Mouse (Mus musculus) C2C12 (cell line): ENCODE measurements around the gene Mdh1. TPM values are rescaled to one million over a fixed set of nuclear protein-coding genes. Genes with fewer than 3 reads are reported as not detected.

Experiments
- H3K27me3 ChIP-seq: one replicate; pipeline ENCODE4 v1.6.1; 2011; ENCODE audit not compliant: control insufficient read depth, insufficient read depth, insufficient read length
- H3K36me3 ChIP-seq: one replicate; pipeline ENCODE4 v1.6.1; 2011; ENCODE audit not compliant: control insufficient read depth, insufficient read depth
- H3K4me3 ChIP-seq: one replicate; pipeline ENCODE4 v1.5.1; 2011; ENCODE audit warnings: mild to moderate bottlenecking, control low read depth; ENCODE audit not compliant: poor library complexity, insufficient read depth, severe bottlenecking
- H3K79me2 ChIP-seq: one replicate; pipeline ENCODE4 v1.6.1; 2011; ENCODE audit not compliant: control insufficient read depth, insufficient read depth
- H3K79me3 ChIP-seq: one replicate; pipeline ENCODE4 v1.6.1; 2011; ENCODE audit warnings: low read depth, control low read depth
- H3ac ChIP-seq: one replicate; pipeline ENCODE3; 2011; ENCODE audit warnings: low read depth; ENCODE audit not compliant: control insufficient read depth, insufficient read length
- CEBPB ChIP-seq: IDR thresholded peaks from one replicate; pipeline ENCODE4 v1.6.1; 2011; ENCODE audit warnings: low read depth, mild to moderate bottlenecking, control low read depth, moderate library complexity
- CTCF ChIP-seq: IDR thresholded peaks from one replicate; pipeline ENCODE4 v1.5.1; 2011; ENCODE audit not compliant: control insufficient read depth, insufficient read depth, insufficient read length
- FOSL1 ChIP-seq: IDR thresholded peaks from one replicate; pipeline ENCODE4 v1.8.0; 2011; ENCODE audit warnings: mild to moderate bottlenecking, low read length; ENCODE audit not compliant: poor library complexity, insufficient read depth, severe bottlenecking
- MAX ChIP-seq: IDR thresholded peaks from one replicate; pipeline ENCODE4 v1.6.1; 2011; ENCODE audit warnings: mild to moderate bottlenecking, control low read depth
- MYOD1 ChIP-seq: IDR thresholded peaks from one replicate; pipeline ENCODE4 v1.6.1; 2011; ENCODE audit warnings: low read depth; ENCODE audit not compliant: control insufficient read depth, insufficient read length
- MYOG ChIP-seq: IDR thresholded peaks from one replicate; pipeline ENCODE4 v1.6.1; 2011; ENCODE audit not compliant: control insufficient read depth, insufficient read length; ENCODE audit errors: extremely low read depth
- USF1 ChIP-seq: IDR thresholded peaks from one replicate; pipeline ENCODE4 v1.6.1; 2011; ENCODE audit warnings: low read depth, mild to moderate bottlenecking, control low read depth, moderate library complexity
- long read RNA-seq, 2 experiments: library from polyadenylated mRNA; unstranded; transcript quantifications; one replicate each; pipeline ENCODE4 v2.0.0; 2019 to 2020
- polyA plus RNA-seq: library from polyadenylated mRNA; unstranded; fragments of >200 nt; fragmentation: generic; extraction: Trizol; gene quantifications from one replicate; pipeline ENCODE4 v1.2.1, GENCODE M21; 2012; ENCODE audit warnings: missing spikeins

Mdh1 gene
- 127 TPM for polyA plus RNA-seq
- long read RNA-seq, experiment 1, transcript Mdh1-201 (9 exons, 2,122 nt), result major isoform, 191 of 216 reads
- long read RNA-seq, experiment 1, partial matches to known transcripts, result 23 of 216 reads
- long read RNA-seq, experiment 1, other reads (novel, unspliced or antisense), result 2 of 216 reads
- long read RNA-seq, experiment 2, transcript Mdh1-201 (9 exons, 2,122 nt), result major isoform, 185 of 188 reads
- long read RNA-seq, experiment 2, partial matches to known transcripts, result 2 of 188 reads
- long read RNA-seq, experiment 2, other reads (novel, unspliced or antisense), result 1 of 188 reads

- no peak for TF ChIP-seq MAX
- TF ChIP-seq CTCF, result no peak
- no peak for TF ChIP-seq MYOG
- TF ChIP-seq FOSL1, result no peak
- TF ChIP-seq CEBPB, result no peak
- no peak for TF ChIP-seq MYOD1
- Histone ChIP-seq H3K4me3 (peak within 1 kb of the TSS; percentile 78), H3K79me3 (peaks cover 21% of the 10 kb centered on the region), H3K36me3 (peaks cover 9% of the 10 kb centered on the region), H3K27me3 (no peaks in the 10 kb centered on the region), H3ac (peak within 1 kb of the TSS; percentile 70), H3K79me2 (peaks cover 48% of the 10 kb centered on the region)
These were observed at the start of gene Mdh1, which contains the start of gene Wdpcp for GRCm38 (mm10) chr11:21571700-21572381. Gene Mdh1, minus strand, starts transcription at chr11:21572367. Gene Wdpcp, plus strand, starts transcription at chr11:21572235.

- Histone ChIP-seq H3K79me2 (no peaks in the 10 kb centered on the region), H3K27me3 (no peaks in the 10 kb centered on the region), H3ac (no peak overlapping the region), H3K36me3 (no peaks in the 10 kb centered on the region), H3K4me3 (no peak overlapping the region), H3K79me3 (no peaks in the 10 kb centered on the region)
- TF ChIP-seq MYOD1, result no peak
- no peak for TF ChIP-seq USF1
- no peak for TF ChIP-seq CEBPB
- no peak for TF ChIP-seq CTCF
- TF ChIP-seq MYOG, result no peak
- no peak for TF ChIP-seq MAX
- TF ChIP-seq FOSL1, result no peak
These were observed 43.7 kb upstream of the Mdh1 start for GRCm38 (mm10) chr11:21615915-21616314.

- Histone ChIP-seq H3ac (no peak overlapping the region), H3K36me3 (no peaks in the 10 kb centered on the region), H3K79me2 (no peaks in the 10 kb centered on the region), H3K27me3 (no peaks in the 10 kb centered on the region), H3K79me3 (no peaks in the 10 kb centered on the region), H3K4me3 (no peak overlapping the region)
- no peak for TF ChIP-seq FOSL1
- no peak for TF ChIP-seq MYOD1
- TF ChIP-seq CEBPB, result no peak
- TF ChIP-seq MAX, result no peak
- no peak for TF ChIP-seq USF1
These were observed 30.3 kb upstream of the Mdh1 start for GRCm38 (mm10) chr11:21602497-21602896.

GRCm38 (mm10) chr11:21583286-21583685 lies 11.1 kb upstream of the Mdh1 start:
- H3K79me3 ChIP-seq, result no peaks in the 10 kb centered on the region
- no peak overlapping the region for H3ac ChIP-seq
- TF ChIP-seq FOSL1 (no peak), USF1 (no peak), CTCF (no peak), CEBPB (no peak), MAX (no peak), MYOD1 (no peak), MYOG (no peak)
- no peak overlapping the region for H3K4me3 ChIP-seq
- no peaks in the 10 kb centered on the region for H3K36me3 ChIP-seq
- H3K79me2 ChIP-seq, result no peaks in the 10 kb centered on the region
- H3K27me3 ChIP-seq, result no peaks in the 10 kb centered on the region

GRCm38 (mm10) chr11:21581472-21581871 lies 9.3 kb upstream of the Mdh1 start:
- H3K79me2 ChIP-seq, result no peaks in the 10 kb centered on the region
- TF ChIP-seq FOSL1 (no peak), USF1 (no peak), CEBPB (no peak), MYOG (no peak), MYOD1 (no peak), MAX (no peak), CTCF (no peak)
- no peak overlapping the region for H3ac ChIP-seq
- no peaks in the 10 kb centered on the region for H3K36me3 ChIP-seq
- H3K4me3 ChIP-seq, result no peak overlapping the region
- no peaks in the 10 kb centered on the region for H3K27me3 ChIP-seq
- H3K79me3 ChIP-seq, result no peaks in the 10 kb centered on the region
